Mouse (Mus musculus) testis, postnatal 14 days (tissue): Measurements from ENCODE around the gene Ccne1.

Experiments used
- DNase-seq: peaks from one replicate; pipeline ENCODE4 v3.0.0; 2021; ENCODE audit warnings: low spot score

Ccne1 gene

DNA sequence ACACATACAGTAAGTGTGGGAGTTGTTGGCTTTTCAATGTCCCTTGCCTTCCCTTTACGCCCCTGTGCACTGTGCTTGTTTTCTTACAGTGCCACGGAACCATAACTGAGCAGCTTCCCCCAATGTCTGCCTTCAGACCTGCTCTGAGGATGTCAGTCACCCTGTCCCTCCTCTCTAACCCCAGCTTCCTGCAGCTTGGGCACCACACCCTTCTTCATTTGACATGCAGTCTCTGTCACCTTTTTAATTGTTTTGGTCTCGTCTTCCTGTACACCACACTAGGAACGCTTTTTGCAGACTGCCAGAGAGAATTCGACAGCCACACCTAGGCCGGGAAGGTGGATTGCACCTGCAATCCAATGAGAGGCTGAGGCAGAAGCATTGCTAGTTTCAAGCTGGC, 13.0 kb downstream of the Ccne1 start:
- no peak for DNase-seq

DNA sequence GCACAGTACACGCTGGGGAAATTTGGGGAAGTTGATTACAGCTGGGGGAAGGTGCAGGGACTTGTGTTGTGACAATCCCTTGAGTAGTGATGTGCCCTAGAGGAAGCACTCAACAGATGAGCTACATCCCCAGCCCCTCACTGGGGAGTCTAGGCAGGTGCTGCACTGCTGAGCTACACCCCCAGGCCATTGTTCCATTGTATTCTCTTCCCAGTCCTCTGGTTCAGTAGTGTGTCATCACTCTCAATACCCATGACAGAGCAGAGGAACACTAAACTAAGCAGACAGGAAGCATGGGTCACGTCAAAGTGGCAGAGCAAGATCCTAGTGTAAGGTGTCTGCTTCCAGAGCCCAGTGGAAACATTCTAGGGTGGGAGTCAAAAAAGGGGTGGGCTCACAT, 14.2 kb downstream of the Ccne1 start:
- no peak for DNase-seq

DNA sequence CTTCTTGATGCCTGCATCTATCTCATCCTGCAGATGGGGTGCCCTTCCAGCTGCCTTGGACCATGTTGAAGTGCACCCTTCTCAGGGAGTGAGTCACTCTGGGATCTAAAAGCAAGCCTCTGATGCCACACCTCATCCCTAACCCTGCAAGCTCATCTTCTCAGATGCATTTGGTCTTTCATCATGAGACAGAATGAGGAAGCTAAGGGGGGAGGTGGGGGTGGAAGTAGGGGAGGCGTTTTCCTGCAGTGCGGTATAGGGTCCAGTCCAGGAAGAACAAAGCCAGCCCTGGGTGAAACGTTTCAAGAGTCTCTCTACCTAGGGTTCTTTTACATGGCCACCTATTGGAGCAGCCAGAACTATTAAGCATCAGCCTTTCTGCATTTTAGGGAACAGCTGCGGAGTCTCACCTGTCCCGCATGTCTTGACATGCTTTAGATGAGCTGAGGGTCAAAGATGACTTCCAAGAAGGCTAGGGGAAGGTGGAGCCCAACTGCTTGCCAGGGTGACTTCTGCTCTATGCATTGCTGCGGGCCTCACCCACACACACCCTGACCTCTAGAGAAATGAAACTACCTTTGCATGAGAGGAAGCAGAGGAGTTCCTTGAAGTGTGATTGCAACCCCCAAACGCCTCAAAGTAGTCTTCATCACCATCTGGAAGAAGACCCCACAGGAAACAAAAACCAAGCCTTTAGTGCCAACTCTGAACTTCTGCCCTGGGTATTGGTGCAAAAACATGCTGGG, 17.2 kb downstream of the Ccne1 start:
- no peak for DNase-seq

DNA sequence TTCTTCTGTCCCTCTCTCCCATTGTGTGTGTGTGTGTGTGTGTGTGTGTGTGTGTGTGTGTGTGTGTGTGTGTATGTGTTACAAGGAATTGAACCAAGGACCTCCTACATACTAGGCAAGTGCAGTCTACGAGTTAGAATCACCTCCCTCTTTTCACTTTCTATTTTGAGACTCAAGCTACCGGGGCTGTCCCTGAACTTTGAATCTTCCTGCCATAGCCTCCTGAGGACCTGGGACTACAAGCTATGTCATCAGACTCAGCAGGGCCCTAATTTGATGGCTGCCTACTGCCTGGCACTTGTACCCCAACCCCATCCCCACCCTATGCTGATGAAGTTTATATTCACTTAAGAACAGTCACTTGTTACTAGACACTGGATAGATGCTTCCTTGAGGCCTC, 18.9 kb downstream of the Ccne1 start:
- no peak for DNase-seq

DNA sequence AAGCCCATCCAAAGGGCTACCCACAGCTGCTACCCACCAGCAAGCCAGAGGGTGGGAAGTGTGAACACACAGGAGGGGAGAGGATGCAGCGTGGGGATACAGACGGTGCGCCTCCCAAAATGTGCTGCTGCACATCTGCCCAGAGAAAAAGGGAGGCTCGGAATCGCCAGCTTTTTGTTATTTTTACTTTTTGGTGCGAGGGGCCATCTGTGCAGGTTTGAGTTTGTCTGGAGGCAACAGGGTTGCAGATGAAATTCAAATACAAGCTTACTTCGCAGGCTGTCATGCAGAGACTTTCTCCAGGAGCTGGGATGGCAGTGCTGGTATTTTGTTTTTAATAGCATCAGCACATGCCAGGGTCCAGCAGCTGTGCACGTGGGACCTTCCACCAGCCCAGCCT, 19.5 kb downstream of the Ccne1 start:
- DNase-seq, result no peak

DNA sequence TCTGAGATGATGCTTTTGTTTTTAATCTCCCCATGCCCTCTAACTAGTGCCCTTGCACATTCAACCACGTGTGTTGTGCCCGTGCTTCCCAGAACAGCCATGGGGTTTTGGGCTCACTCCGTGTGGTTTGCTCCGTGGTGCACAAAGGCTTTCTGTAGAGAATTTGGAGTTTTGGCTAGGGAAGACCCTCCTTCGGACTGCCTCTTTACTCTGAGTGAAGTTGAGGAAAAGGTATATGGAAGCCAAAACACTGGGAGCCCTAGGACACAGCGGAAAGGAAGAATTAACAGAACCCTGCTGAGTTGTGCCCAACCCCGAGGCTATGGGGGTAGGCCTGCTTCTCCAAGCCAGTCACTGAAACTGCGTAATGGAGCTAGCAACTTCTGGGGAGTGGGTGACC, 20.9 kb downstream of the Ccne1 start:
- DNase-seq, result no peak

DNA sequence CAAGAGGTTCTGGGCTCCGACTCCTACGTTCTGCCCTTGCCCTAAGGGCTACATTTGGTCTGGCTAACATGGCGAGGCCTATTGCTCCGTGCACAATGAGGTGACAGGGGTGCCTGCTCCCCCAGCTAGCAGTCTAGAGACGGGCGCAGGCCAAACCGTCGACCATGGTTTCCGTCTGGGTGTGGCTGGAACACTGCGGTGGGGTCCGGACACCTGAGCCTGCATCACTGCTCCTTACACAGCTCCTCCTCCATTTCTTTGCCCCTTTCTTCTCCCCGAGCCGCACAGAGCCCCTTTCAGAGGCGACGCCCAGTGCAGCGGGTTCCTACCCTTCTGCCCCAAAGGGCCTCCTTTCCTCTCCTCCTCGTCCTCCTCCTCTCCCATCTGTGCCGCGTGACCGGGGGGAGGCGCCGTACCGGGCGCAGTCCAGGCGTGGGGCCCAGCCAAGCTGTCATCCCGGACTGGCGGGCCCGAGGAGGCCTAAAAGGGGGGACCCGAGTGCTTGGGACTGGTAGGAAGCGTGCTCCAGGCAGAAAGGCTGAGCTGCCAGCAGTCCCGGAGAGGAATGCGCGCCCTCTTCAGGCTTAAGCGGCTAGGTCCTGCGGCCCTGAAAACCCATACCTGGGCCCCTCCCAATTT, 21.6 kb downstream of the Ccne1 start:
- peak; percentile 64 for DNase-seq

DNA sequence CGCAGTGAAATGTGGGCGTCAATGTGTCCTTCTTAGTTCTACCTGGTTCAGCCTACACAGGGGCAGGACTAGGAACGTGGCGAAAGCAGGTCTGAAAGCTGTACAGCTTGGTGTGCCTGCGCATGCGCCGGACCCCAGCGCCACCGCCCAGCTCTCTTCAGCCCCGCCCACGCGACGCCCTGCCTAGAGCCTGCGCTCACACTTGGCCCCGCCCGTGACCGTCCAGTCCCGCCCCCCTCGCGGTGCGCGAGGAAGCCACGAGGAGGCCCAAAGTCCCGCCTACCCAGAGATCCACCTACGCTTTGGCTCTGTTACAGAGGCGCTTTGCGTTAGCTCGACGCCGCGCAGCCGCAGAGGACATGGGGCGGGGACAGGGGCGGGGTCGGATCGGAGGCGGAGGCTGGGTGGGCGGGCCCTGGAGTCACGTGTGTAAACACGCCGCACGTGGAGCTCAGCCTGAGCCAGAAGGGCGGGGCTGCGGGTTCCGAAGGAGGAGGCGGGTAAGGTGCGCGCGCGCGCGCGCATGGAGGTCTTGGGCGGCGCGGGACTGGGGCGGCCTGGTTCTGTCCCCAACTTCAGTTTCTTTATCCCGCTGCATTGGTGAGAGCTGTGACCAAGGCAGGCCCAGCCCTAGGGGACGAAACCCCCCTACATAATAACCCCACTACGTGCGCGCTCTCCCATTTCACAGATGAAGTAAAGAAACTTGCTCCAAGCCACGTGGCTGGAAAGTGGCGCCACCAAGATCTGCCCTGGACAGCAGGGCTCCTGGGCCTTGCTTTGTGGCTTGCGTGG, 22.4 kb downstream of the Ccne1 start:
- peak; percentile 100 for DNase-seq

DNA sequence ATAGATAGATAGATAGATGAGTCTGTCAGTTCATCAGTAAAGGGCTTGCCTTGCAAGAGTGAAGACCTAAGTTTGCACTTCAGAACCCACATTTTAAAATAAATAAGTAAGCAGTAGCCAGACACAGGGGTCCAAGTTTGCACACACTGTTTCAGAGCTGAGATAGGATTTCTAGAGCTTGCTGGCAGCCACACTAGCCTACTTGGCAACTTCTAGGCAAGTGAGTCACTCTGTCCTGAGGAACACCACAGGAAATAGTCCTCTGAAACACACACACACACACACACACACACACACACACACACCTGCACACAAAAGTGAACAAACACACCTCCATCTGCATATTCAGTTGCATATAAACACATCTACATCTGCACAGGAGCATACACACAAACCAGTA, 24.4 kb downstream of the Ccne1 start:
- DNase-seq, result no peak

DNA sequence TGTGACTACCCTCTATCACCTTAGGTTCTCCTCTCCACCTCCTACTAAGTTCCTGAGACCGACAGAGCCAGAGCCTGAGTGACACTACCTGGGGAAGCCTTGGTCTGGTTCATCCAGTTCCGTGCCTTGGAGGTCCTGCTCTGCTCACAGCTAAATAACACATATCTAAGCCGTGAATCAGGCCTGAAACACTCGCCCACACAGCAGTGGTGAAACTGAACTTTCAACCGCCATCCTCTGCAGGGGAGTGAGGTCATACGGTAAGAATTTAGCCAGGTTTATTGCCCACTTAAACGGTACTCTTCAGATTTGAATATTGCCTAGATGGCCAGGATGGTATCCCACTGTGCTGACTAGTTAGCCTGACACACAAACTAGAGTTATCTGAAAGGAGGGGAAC, 30.1 kb downstream of the Ccne1 start:
- DNase-seq, result no peak

DNA sequence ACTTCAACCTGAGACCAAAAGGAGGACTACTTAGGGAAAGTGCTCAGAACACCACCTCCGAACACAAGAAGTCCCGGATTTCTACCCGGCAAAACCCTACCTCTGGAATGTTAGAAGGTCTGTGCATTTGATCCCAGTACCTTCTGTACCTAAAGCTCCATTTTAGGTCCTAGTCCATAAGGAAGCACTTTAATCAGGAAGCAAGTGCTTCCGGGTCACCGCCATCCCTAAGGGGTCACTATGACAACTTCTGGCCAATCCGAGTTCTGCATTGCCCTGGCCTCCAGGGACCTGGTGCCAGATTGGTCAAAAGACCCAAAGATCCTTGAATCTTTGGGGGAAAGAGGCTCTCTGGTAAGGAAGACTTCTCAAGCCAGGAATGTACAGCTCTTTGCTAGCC, 31.8 kb downstream of the Ccne1 start:
- DNase-seq, result peak; percentile 36

DNA sequence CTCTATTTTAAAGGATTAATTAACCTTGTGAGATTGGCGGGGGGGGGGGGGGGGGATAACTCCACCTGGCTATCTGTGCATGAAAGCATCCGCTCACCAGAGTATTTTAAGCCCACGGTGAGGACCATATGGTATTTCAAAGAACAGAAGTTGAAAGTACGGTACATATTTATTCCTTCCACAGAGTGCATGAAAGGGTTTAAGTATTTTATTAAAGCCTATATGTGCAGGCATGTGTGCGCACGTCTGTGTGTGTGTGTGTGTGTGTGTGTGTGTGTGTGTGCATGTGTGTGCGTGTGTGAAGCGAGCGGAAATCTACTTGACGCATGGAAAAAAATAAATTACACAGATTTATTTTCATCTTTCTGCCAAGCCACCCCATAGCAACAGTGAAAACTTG, 32.4 kb downstream of the Ccne1 start:
- DNase-seq, result no peak

DNA sequence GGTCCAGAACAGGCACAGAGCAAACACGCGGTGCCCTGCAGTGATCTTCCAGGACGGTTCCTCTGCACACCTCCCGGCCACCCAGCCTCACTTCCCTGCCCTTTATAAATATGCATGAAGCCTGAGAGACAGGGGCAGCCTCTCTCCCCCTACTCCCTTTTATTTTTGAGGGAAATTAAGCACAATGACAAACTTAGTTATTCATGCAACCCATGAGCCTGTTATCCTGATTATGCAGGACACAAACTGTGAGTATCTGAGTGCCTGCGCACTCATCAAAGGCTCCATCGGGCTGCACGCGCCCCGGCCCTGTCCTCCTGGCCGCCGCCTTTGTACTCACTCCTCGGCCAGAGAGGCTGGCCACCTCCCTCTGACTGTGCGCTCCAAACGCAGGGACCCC, 32.8 kb downstream of the Ccne1 start:
- DNase-seq, result no peak

DNA sequence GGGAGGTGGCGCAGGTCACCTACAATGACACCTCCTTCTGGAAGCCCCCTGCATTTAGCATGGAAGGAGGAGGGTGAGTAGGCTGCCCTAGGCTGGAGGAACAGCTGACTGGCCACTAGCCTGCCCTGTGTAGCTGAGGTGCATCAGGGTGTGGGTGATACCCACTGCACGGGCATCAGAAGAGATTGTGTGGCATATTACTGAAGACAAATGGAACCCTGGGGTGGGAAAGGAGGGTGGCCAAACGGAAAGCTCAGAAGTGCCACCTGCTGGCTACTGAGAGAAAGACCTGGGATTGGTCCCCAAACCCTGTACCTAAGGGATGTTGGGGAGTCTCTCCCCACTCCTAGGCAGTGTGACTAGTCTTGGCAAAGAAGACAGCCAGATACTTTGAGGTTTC, 33.6 kb downstream of the Ccne1 start:
- DNase-seq, result no peak

DNA sequence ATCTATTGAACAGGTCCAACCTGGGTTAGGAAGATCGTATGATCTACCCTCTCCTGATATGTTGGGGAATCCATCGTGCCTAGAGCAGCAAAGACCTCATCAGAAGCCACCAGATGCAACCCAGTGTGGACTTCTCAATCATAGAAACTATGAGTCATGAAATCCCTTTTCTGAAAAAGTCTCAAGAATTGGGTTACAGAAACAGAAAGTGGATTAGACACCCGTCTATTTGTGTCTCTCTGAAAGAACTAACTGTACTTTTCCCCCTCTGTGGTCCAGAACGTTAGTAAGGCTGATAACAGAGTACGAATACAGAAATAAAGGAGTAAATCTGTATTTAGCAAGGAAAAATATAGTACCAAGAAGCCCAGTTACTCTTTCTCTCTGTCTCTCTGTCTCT, 36.3 kb downstream of the Ccne1 start:
- DNase-seq, result no peak

DNA sequence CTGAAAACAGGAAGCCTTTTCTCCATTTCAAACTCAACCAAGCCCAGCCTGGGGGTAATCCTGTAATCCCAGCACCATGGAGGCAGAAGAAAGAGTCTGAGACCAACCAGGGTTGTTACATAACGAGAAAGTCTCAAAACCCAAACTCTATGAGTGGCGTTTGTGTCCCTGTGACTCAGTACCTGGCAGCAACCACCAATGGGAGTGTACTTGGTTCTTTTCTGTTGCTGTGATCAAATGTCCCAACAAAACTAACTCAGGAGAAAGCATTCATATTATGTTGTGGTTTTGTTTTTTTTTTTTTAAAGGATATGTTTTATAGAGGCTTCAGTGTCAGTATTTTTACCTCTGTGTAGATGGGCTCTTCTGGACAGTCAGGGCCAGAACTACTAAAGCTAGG, 36.7 kb downstream of the Ccne1 start:
- no peak for DNase-seq

DNA sequence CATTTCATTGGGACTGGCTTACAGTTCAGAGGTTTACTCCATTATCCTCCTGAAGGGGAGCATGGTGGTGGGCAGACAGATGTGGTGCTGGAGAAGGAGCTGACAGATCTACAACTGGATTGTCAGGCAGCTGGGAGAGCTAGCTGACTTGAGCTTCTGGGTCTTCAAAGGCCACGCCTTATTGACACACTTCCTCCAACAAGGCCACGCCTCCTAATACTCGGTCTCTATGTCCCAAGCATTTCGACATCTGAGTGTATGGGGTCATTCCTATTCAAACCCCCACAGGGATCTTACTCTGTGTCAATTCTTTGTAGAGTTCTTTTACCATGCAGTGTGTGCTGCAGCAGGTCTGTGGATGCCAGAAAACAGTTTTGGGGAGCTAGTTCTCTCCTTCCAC, 42.9 kb downstream of the Ccne1 start:
- no peak for DNase-seq

DNA sequence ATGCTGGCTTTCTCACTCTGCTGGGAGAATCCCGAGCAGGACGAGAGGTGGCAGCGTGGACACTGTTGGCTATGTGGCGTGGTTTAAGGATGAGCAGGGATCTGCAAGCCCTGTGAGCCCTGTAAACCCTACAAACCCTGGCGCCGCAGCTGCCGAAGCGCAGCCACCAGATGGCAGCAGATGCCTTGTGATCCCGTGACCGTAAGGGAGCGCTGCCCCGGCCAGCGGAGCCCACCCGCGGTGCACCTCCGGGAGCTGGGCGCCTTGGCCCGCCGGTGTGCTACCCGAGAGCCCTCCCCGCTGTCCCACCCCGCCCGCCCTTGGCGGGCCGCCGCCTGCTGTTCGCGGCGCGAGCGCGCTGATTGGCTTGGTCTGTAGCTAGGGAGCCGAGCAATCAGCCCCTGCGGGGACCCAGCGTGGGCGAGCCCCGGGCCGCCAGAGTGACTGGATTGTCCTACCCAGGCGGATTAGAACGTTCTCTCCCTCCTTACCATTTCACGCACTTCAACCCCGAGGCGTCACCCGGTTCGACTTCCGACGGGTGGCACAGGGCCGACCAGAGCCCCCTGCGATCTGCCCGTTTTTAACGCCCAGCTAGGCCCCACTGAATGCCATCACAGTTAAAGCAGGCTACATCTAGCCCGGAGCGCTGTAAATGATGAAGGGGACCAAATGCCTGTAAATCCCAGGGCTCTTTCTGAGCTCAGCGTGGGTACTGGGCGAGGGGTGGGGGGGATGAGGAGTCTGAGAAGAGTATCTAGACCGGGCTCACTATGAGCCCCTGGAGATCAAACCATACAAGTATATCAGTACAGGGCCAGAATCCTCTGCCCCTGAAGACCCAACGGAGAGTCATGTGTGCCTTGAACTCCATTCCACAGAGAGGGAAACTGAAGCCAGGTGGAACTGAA, 46.0 kb downstream of the Ccne1 start:
- peak; percentile 83 for DNase-seq

DNA sequence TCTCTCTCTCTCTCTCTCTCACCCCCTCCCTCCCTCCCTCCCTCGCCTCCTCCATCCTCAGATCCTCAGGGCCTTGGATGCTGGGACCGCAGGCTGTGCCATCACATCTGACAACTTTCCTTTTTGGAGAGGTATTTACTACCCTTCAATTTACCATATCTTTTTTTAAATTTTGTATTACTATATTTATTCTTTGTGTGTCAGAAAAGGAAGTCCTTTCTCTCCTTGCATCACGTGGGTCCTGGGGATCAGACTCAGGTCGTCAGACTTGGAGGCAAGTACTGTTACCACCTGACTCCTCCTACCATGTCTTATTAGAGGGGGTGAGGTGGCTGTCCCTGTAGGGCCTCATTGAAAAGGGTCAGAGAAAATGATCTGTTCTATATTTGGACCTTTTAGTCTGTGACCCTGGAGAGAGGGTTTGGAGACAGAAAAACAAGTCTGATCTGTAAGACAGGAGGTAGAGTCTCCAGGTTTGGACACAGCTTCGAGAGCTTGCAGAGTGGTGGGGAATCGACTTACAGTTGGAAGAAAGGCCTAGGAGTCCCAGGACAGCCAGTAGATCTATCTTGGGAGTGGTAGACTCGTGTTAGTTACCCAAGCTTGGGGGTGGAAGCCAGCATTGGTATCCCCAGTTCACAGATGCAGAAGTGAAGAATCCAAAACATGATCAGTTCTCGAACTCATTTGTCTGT, 47.6 kb downstream of the Ccne1 start:
- DNase-seq, result no peak

DNA sequence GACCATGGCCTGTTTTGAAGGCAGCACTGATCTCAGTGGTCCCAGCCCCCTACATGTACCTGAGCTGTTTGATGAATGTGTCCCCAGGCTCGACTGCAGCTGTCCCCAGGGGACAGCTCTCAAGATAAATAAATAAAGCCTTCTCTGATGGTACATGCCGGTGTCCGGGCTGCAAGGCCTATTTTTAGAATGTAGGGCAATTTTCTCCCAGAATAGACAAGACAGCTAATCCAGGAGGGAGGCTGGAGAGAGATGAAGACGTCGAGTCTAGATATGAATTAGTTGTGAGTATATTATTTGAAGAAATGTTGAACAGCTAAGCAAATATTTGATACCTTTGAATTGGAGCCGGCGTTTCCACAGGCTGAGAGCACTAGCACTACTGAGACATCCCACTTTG, 48.2 kb downstream of the Ccne1 start:
- no peak for DNase-seq

DNA sequence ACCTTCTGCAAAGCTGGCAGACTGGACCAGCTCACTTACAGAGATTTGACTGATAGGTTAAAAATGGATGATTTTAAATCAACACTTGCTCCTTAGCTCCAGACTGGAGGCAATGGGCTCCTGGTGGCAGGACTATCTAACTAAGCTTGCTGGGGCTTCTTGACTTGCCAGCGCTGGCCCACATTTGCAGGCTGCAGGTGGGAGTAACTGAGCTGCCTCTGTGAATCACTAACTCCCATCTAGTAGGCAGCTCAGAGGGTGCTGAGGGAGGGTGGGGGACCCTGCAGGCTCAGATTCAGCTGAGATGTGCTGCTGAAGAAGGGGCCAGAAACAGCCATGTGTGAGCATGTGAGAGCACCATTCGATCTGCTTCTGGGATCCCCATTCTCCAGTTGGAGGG, 51.3 kb downstream of the Ccne1 start:
- DNase-seq, result no peak

DNA sequence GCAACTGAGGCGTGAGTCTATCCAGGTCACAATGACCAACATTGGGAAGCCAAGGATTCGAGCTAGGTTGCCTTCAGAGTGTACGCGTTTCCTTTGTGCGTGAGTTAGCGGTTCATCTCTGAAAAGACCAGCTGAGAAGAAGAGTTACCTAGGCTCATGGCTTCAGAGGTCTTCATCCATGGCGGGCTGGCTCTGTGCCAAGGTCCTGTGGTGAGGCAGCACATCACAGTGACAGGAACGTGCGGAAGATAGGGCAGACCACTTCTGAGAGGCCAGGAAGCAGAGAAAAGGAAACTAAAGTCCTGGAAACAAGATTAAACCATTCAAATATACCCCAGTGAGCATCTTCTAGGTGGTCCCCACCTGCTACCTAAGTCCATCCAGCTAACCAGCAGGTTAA, 53.1 kb downstream of the Ccne1 start:
- no peak for DNase-seq
